Mouse (Mus musculus) kidney, adult 9 months (tissue): Measurements from ENCODE around the gene Mc1r.

Experiments used
- DNase-seq: peaks from one replicate; pipeline ENCODE4 v3.0.0; 2022

Gene Mc1r

DNA sequence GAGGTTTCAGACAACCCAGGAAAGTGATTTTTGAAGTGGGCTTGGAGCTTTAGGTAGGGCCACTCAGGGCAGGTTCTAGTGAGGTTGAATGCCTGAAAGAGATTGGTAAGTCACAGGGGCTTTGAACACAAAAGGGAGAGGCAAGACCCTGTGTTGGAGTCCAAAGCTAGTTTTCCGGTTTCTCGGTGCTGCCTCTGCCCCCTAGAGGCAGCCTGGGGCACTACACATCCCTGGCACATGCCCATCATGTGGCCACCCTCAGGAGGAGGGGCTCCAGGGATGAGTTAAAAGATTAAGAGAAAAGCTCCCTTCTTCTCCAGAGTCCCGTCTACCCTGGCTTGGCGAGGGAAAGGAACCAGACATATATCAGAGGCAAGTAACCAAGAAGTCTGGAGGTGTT lies at the start of gene Mc1r:
TSS of gene Mc1r (plus strand) at position 322 of the 400 bp plus-strand sequence.
- peak; percentile 76 for DNase-seq

- peak; percentile 93 for DNase-seq
Observed at GRCm38 (mm10) chr8:123361082-123361739, 45.7 kb upstream of the Mc1r start.

DNA sequence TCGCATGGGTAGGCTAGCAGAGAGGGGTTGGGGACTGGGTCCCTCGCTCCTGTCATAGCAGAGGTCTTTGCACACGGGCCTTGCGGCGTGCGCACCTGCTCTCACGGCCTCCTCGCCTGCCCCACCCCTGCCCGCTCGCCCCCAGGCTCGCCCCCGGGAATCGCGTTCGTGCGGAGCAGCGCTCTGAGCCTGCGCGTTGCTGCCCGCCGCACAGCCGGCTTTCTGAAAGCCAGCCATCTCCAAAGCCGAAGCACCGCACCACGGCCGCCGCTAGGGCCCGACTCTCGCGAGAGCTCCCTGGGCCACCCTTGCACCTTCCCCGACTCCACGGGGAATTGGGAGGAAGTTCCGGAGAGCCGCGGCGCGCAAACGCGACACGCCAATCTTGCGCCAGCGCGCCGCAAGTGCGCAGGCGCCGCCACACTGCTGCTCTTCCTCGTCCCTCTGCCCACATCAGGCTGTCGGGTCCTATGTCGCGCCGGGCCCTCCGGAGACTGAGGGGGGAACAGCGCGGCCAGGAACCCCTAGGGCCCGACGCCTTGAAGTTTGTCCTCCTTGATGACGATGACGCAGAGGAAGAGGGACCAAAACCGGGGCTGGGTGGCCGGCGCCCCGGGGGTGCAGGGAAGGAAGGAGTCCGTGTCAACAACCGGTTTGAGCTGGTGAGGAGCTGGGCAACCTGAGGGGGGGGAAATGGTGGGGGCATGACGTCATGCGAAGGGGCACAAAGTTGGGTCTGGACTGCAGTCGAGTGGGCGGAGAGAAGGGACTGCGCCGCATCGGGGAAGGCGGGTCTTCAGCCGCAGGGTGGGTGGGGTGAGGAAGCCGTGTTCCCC lies 33.3 kb upstream of the Mc1r start, which contains the start of gene Tcf25:
TSS of gene Tcf25 (plus strand) at position 351 of the 836 bp plus-strand sequence.
- peak; percentile 96 for DNase-seq

- peak; percentile 95 for DNase-seq
Observed at GRCm38 (mm10) chr8:123374239-123374578, 32.7 kb upstream of the Mc1r start.

DNA sequence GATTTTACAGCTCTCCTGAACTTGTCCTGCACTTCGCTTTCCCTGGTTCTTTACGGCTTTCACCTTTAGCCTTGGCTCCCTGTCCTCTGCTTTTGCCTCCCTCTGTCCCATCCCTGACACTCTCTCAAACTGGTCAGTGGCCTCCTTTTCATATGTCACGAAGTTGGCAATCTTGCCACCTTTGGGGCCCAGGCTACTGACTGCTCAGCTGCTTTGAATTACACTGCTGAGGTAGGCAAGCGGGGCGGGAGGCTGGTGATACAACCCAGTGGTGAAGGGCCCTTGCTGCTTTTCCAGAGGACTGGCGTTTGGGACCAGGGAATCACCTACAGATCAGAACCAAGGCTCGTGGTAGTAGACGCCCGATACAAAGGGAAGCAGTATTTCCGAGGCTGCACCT lies 31.2 kb upstream of the Mc1r start:
- no peak for DNase-seq

- DNase-seq: no peak
Observed at GRCm38 (mm10) chr8:123376106-123376505, 30.8 kb upstream of the Mc1r start.

GRCm38 (mm10) chr8:123381711-123382110 lies 25.2 kb upstream of the Mc1r start:
- DNase-seq: no peak

- DNase-seq: no peak
Observed at GRCm38 (mm10) chr8:123382516-123382915, 24.4 kb upstream of the Mc1r start.

DNA sequence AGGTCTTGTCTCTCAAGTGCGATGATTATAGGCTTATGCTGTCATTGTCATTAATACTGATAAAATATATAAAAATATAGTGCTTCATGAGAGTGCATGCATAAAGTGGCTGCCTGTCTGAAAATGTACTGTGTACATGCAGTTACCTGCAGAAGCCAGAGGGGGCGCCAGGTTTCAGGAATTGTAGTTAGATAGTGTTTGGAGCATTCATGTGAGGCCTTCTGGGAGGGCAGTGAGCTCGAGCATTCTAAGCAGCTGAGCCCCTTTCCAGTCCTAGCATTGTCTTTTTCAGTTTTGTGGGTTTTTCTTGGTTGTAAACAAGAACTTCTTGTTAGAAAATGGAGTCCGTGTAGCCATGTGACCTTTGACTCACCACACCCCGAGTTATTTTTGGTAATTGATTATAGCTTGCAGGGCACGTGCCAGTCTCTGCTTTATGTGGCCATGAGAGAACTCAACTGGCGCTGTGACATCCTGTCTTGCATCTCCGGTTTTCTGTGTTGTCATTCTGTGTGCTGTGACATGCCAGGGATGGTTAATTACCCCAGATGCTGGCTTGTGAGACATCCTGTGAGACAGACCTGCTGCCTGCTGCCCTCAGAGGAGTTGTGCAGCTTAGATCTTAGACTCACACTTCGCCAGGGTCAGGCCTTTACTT lies 21.9 kb upstream of the Mc1r start:
- DNase-seq: peak; percentile 35

- no peak for DNase-seq
Observed at GRCm38 (mm10) chr8:123387041-123387440, 19.9 kb upstream of the Mc1r start.

DNA sequence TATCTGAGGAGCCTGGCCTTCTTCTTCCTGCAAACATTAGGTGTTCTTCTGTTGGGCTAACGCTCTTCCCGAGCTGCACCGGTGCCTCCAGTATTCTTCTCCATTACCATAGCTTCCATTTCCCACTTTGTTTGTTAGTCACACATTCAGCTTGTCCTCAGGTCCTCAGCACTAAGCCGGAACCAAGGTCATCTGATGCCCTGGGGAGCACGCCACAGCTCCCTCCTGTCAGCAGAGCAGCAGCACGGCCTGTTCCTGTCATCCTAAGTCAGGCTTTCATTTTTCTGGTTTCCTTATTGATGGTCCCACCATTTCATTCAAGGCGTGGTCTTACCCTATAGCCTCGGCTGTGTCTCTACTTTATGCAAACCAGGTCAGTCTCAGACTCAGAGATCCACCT lies 19.1 kb upstream of the Mc1r start:
- DNase-seq: no peak

GRCm38 (mm10) chr8:123389026-123389425 lies 17.9 kb upstream of the Mc1r start:
- DNase-seq: peak; percentile 38

GRCm38 (mm10) chr8:123398308-123398707 lies 8.6 kb upstream of the Mc1r start:
- DNase-seq: no peak

- no peak for DNase-seq
Observed at GRCm38 (mm10) chr8:123401936-123402335, 5.0 kb upstream of the Mc1r start.

- no peak for DNase-seq
Observed at GRCm38 (mm10) chr8:123402730-123403326, 4.1 kb upstream of the Mc1r start.

GRCm38 (mm10) chr8:123404521-123404920 lies 2.4 kb upstream of the Mc1r start:
- no peak for DNase-seq

DNA sequence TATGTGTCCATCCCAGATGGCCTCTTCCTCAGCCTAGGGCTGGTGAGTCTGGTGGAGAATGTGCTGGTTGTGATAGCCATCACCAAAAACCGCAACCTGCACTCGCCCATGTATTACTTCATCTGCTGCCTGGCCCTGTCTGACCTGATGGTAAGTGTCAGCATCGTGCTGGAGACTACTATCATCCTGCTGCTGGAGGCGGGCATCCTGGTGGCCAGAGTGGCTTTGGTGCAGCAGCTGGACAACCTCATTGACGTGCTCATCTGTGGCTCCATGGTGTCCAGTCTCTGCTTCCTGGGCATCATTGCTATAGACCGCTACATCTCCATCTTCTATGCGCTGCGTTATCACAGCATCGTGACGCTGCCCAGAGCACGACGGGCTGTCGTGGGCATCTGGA lies 705 bp downstream of the Mc1r start:
- no peak for DNase-seq

GRCm38 (mm10) chr8:123408586-123409544 lies 2.0 kb downstream of the Mc1r start:
- DNase-seq: no peak

DNA sequence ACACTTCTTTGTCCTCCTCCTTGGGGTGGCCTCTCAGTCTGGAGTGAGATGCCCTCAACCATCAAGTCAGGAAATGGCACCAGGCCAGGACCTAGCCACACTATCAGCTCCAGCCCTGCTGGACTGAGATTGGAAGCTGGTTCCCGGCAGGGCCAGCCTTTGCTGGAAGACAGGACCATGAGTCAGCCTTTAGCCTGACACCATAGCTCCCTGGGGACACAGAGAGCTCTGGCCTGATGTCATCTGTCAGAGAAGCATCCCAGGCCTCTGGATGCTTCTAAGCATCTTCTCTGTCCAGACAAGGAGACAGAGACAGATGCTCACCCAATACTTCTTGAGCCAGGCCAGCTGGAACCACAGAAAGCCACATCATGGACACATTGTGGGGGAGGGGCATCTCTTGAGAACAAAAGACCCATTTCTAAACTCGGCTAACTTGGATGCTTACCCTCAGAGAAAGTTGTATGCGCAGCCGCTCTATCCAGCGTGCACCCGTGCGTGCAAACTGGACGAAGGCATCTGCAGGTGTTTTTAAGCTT lies 3.2 kb downstream of the Mc1r start:
- no peak for DNase-seq

GRCm38 (mm10) chr8:123410788-123411187 lies 3.9 kb downstream of the Mc1r start:
- no peak for DNase-seq

DNA sequence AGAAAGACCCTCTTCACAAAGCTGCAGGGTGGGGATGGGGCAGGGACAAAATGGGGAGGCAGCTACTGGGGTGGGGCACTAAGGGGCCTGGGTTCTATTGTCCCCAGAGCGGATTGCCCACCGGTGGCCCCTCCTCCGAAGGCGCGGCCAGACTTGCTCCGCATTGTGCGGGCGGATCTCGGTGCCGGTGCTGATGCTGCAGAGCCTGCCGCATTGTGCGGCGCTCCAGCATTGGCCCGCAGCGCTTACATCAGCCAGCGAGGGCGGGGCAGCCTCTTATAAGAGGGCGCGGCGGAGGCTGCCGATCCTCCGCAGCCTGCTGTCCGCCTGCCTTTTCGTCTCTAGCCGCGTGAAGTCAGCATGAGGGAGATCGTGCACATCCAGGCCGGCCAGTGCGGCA lies 4.3 kb downstream of the Mc1r start, which contains the start of gene Tubb3:
TSS of gene Tubb3 (plus strand) at position 179 of the 400 bp plus-strand sequence.
- DNase-seq: no peak
